Mouse (Mus musculus) megakaryocyte progenitor cell, adult 5-6 weeks (primary cell): ENCODE data around the gene Chmp2a. TPM values are rescaled to one million over a fixed set of nuclear protein-coding genes. Genes with fewer than 3 reads are reported as not detected.
A peak's percentile ranks its signal among the peaks of the same experiment; 100 is the strongest.

Experiments used
- ATAC-seq: replicated peaks from 2 replicates; pipeline ENCODE4 v1.8.0; 2016; ENCODE audit warnings: mild to moderate bottlenecking, moderate TSS enrichment, inconsistent platforms; ENCODE audit not compliant: poor library complexity
- total RNA-seq, 2 experiments: library from RNA; stranded (forward) in 1 of 2; stranded (reverse) in 1 of 2; fragments of 157-497, 149-512 nt in 1 of 2; fragments of 200-1000 nt in 1 of 2; gene quantifications; 2 replicates each; pipeline versions ENCODE4 v1.2.3 to v1.2.4; 2015 to 2017

The Chmp2a gene
- total RNA-seq (2015) (145 and 150 TPM in 2 replicates), total RNA-seq (2017) (168 and 203 TPM in 2 replicates)

- peak; percentile 59 for ATAC-seq
Observed at GRCm38 (mm10) chr7:13034148-13034977, at the start of gene Chmp2a. Gene Chmp2a, minus strand, starts transcription at chr7:13034807.

GRCm38 (mm10) chr7:13072293-13072692 lies 37.7 kb upstream of the Chmp2a start:
- no peak for ATAC-seq

DNA sequence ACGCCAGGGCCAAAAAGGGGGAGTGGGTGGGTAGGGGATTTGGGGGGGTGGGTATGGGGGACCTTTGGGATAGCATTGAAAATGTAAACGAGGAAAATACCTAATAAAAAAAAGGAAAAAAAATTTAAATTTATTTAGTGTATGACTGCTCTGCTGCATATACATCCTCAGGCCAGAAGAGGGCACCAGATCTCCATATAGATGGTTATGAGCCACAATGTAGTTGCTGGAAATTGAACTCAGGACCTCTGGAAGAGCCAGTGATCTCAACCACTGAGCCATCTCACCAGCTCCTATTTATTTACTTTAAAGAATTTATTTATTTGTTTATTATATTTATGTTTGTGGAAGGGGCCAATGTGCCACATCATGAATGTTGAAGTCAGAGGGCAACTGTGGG lies 28.8 kb upstream of the Chmp2a start:
- ATAC-seq = peak; percentile 74

GRCm38 (mm10) chr7:13059536-13059935 lies 24.9 kb upstream of the Chmp2a start:
- no peak for ATAC-seq

- no peak for ATAC-seq
Observed at GRCm38 (mm10) chr7:13056913-13057700, 22.5 kb upstream of the Chmp2a start.

GRCm38 (mm10) chr7:13054287-13055010 lies 19.8 kb upstream of the Chmp2a start, which contains the start of gene Mzf1:
Gene Mzf1, minus strand, starts transcription at chr7:13054764.
- peak; percentile 89 for ATAC-seq

DNA sequence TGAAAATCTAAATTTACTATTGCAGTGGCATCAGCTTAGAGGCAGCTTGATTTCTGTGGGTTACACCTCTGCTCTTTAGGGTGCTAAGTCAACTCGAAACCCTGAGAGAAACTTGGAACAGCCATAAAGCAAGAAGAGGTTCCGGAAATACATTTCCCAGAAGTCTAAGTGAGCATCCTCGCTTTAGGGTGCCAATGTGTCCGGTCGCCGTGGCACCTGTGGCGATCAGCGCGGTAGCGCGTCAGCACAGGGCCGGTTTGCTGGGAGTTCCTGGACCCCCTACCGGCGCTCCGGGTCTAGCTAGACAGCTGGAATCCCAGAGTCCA lies 19.3 kb upstream of the Chmp2a start:
- ATAC-seq = no peak

- no peak for ATAC-seq
Observed at GRCm38 (mm10) chr7:13053501-13053900, 18.9 kb upstream of the Chmp2a start.

DNA sequence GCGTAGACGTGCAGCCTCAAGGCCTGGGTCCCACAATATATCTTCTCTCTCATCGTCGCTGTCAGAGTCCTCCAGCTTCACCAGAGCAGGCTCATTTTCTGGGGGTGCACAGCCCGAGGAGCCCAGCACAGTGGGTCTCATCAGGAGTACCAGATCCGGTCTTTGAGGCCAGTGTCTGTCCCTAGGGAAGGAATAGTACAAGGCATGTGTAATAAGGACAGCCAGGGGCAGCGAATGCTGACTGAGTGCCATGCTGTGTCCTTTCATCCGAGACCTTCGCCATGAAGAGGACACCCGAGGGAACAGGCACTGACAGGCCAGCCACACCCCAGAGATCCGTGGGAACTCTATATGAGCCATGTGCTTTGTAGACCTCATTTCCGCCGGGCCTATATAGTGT lies 18.4 kb upstream of the Chmp2a start:
- ATAC-seq = no peak

DNA sequence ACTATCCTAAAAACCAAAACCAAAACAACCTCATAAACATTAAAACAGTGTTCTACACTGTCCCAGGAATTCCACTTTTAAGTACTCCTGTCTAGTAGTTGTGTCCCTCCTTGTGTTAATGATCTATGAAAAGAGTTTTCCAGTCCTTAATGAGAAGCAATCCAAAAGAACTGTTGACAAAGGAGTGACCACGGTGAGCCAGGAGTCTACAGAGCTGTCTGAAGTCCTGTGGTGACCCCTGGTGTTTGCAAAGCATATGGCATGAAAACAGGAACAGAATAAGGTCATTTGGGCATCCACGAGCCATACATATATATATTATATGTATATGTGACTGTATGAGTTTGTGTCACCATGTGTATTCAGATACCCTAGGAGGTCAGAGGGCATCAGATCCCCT lies 11.5 kb upstream of the Chmp2a start:
- ATAC-seq = peak; percentile 81

DNA sequence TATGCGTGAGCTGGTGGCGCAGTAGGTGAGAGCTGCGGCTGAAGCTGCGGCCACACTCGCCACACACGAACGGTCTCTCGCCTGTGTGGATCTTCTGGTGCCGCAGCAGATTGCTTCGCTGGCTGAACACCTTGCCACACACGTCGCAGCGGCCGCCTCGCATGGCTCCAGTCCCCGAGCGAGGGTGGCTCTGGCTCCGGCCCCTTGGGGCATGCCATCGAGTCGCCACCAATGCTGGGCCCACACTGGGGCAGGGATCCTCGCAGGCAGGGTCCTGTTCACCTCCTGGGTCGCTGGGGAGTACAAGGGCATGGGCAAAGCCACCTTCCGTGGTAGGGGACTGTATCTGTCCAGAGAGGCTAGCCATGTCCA lies 9.6 kb upstream of the Chmp2a start:
- no peak for ATAC-seq

DNA sequence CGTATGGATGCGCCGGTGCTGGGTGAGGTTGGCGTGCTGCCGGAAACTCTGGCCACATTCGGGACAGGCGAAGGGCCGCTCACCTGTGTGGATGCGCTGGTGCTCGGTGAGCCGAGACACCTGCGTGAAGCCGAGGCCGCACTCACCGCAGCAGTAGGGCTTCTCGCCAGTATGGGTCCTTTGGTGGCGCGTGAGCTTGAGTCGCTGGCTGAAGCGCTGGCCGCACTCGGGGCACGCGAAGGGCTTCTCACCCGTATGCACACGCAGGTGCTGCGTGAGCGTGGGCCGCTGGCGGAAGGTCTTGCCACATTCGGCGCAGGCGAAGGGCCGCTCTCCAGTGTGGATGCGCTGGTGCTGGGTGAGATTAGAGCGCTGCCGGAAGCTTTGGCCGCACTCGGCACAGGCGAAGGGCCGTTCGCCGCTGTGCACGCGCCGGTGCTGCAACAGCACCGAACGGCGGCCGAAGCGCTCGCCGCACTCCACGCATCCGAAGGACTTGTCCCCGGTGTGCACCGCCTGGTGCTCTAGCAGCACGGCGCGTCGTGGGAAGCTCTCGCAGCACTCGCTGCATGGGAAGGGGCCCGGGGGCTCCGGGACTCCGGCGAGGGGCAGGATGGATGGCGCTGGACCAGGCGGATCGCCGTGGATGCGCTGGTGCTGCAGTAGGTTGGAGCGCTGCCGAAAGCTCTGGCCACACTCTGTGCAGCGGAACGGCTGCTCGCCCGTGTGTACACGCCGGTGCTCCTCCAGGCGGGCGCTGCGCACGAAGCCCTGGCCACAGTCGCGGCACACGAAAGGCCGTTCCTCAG lies 9.0 kb upstream of the Chmp2a start:
- ATAC-seq = peak; percentile 33

DNA sequence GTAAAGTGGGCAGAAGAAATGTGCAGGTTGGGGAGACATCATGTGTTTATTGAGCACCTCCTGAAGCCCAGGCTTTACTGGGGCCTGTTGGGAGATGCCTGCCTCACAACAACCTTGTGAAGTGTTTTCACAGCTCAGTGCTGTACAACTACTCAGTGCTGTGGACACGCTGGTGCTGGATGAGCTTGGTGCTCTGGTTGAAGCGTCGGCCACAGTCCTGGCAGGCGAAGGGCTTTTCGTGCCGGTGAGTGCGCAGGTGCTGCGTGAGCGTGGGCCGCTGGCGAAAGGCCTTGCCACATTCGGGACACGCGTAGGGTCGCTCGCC lies 8.5 kb upstream of the Chmp2a start:
- ATAC-seq = no peak

DNA sequence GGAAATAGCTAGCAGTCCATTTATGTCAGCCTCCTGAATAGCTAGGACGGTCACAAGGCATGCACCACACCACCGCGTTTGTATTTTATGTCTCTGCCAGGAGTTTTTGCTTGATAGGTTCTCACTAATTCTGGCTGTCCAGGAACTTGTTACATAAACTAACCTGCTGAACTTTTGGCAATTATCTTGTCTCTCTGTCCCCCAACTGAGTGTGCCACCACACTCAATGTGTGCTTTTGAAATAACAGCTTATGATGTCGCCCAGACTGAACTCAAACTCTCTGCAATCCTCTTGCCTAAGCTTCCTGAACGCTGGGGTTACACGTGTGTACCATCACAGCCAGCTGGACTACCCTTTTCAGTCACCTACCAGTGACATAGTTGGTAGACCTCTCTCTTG lies 7.9 kb upstream of the Chmp2a start:
- ATAC-seq = no peak

GRCm38 (mm10) chr7:13041256-13041655 lies 6.6 kb upstream of the Chmp2a start:
- no peak for ATAC-seq

GRCm38 (mm10) chr7:13039181-13039580 lies 4.6 kb upstream of the Chmp2a start:
- no peak for ATAC-seq

DNA sequence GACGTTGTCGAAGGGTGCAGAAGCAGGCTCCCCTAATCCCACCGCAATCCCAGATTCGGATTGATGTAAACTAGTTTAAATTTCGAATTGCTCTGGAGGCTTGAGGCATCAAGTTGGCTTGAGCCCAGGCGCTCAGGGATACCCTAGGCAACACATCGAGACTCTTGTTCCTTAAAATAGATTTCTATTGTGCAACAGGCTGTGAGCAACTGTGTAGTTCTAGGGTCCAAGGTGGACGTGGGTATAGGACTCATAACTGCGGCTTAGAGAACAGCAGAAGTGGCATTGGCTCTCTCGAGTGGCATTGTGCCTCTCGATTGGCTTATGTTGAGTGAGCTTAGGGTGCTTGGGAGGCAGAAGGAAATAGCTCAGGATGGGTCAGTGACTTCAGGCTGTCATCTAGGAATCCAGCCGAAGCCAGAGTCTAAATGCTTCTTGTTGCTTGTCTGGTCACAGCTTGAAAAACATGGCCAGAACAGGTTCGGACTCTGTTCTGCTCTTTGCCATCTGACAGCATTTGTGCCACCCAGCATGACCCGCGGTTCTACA lies 4.1 kb upstream of the Chmp2a start:
- peak; percentile 24 for ATAC-seq

- peak; percentile 51 for ATAC-seq
Observed at GRCm38 (mm10) chr7:13037901-13038555, 3.4 kb upstream of the Chmp2a start, which contains the start of gene Ube2m. Gene Ube2m, minus strand, starts transcription at chr7:13038275.

DNA sequence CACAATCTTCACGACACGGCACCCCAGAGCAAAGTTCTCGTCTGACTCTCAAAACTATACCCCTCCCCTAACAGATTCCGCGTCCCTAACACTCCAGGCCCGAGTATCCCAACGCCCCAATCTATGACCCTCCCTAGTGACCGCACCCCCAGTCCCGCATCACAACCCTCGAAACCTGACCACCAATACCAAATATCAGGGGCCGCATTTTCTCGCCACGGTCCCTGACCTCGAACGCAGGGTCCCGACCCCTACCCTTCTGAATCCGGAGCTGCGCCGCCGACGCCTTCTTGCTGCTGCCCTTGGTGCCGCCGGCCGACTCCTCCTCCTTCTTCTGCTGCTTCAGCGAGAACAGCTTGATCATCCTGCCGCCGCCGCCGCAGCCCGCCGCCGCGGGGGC lies 2.8 kb upstream of the Chmp2a start:
- no peak for ATAC-seq

DNA sequence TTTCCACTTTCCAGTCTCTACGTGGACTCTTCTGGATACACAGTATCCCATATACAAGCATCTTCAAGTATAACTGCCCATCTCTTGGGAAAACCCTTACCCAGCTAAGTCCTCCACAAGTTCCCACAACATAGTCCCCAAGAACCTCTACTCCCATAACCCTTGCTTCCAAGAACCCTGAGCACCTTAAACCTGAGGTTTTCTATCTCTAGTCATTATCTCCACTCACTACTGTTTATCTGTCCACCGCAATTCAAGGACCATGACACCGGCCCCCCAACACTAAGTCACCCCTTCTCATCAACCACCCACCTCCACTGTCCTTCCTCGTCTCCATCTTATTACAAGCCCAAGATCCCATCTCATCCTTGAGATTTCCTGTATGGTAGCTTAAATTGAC lies 2.2 kb upstream of the Chmp2a start:
- ATAC-seq = no peak
